Mouse (Mus musculus): Measurements from ENCODE around the gene Tctex1d1. TPM values are rescaled to one million over a fixed set of nuclear protein-coding genes. Genes with fewer than 3 reads are reported as not detected.

Tctex1d1 gene
- total and polyA plus RNA-seq, 3 experiments, result not detected

DNA sequence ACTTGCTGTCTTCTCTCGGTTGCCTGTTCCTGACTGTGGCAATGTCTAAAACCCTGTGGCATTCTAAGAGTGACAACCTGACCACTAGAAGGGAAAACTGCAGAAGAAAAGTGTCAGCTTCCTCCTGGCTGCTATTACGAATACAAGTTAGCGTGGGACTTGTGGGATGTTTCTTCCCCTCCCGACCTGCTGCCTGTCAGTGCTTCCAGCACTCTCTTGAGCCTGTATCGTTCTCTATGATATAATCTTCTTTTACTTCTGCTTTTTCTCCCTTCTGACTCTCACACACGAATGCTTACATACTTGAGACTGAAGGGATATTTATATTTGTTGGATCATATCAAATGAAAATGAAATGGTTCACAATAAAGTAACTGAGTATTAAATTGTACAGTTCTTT lies 34.1 kb upstream of the Tctex1d1 start:
- Histone ChIP-seq H3K9me3 (replicated peaks; ENCODE audit: insufficient read depth, low read length) (no peaks in the 10 kb centered on the region), H3K36me3 (ENCODE audit: control insufficient read depth in 1 of 2, insufficient read depth in 2 of 2, low read length in 2 of 2) (peaks cover 0 to 4% of the 10 kb centered on the region in 2 experiments; a peak in 2 of 4 replicates), H3K79me2 (ENCODE audit: control insufficient read depth, insufficient read depth, low read length, poor library complexity) (no peaks in the 10 kb centered on the region), H3K4me1 (ENCODE audit: control insufficient read depth in 1 of 2, insufficient read depth in 2 of 2, low read length in 2 of 2) (0 out of 4 replicates have a peak, but pooled peaks cover 0 to 3% of the 10 kb centered on the region in 2 experiments), H3K27me3 (ENCODE audit: control insufficient read depth in 1 of 2, insufficient read depth in 2 of 2, low read length in 2 of 2) (0 out of 4 replicates have a peak, but pooled peaks cover 0 to 2% of the 10 kb centered on the region in 2 experiments), H3K4me3 (ENCODE audit: control insufficient read depth in 1 of 2, insufficient read depth in 1 of 2, low read depth in 2 of 2, low read length in 2 of 2) (no peak overlapping the region), H3K27ac (ENCODE audit: control insufficient read depth, low read depth, low read length) (no peak overlapping the region), H3K9ac (ENCODE audit: control insufficient read depth, low read depth, low read length, poor library complexity, severe bottlenecking) (no peak overlapping the region)
- TF ChIP-seq TBP (IDR thresholded peaks at IDR 0.05; ENCODE audit: low read depth, low read length) (peak; percentile 52; the same call in 1 of the 2 replicates), EP300 (IDR thresholded peaks at IDR 0.05; ENCODE audit: low read depth in 1 of 2, low read length in 2 of 2) (peak in 1 of 2 experiments; percentile 56; a peak in 1 of 4 replicates), ZC3H11A (IDR thresholded peaks at IDR 0.05; ENCODE audit: low read depth, low read length) (no peak), TCF12 (IDR thresholded peaks at IDR 0.05; ENCODE audit: low read depth, low read length) (no peak), POLR2AphosphoS5 (IDR thresholded peaks at IDR 0.05; ENCODE audit: borderline replicate concordance, low read depth, low read length) (no peak), MAFK (IDR thresholded peaks at IDR 0.05; ENCODE audit: borderline replicate concordance, low read depth, low read length) (no peak), MAZ (IDR thresholded peaks at IDR 0.05; ENCODE audit: low read depth, low read length) (no peak), SIN3A (IDR thresholded peaks at IDR 0.05; ENCODE audit: low read length) (no peak), USF1 (IDR thresholded peaks at IDR 0.05; ENCODE audit: low read depth, low read length) (no peak), HCFC1 (IDR thresholded peaks at IDR 0.05; ENCODE audit: low read depth, low read length) (no peak), USF2 (IDR thresholded peaks at IDR 0.05; ENCODE audit: borderline replicate concordance in 1 of 2, insufficient read depth in 1 of 2, low read depth in 1 of 2, low read length in 2 of 2) (no peak), JUND (IDR thresholded peaks at IDR 0.05; ENCODE audit: low read depth, low read length) (no peak), MAX (IDR thresholded peaks at IDR 0.05; ENCODE audit: low read length) (no peak)
- DNase-seq (ENCODE audit: low read depth, low spot score), result peak; percentile 73

DNA sequence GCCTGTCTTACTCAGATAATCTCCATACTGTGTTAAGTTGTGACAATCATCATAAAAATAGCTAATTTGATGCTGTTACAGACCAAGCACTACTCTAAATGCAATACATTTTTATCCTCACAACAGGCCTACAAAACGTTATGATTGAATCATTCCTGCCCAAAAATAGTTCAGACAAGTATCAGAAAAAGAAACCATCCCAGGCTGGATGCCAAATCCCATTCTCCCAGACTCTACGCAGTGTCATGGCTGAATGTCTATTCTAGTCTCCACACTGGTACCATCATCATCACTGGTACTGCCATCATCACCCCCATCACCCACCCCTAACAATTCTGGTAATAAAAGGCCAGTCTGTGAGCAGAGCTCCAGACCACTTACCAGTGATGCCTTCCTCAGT lies 25.9 kb upstream of the Tctex1d1 start:
- H3K36me3 ChIP-seq (ENCODE audit: control insufficient read depth in 1 of 2, insufficient read depth in 2 of 2, low read length in 2 of 2), result no peaks in the 10 kb centered on the region
- H3K9ac ChIP-seq (ENCODE audit: control insufficient read depth, low read depth, low read length, poor library complexity, severe bottlenecking), result no peak overlapping the region
- no peak overlapping the region for H3K4me3 ChIP-seq (ENCODE audit: control insufficient read depth in 1 of 2, insufficient read depth in 1 of 2, low read depth in 2 of 2, low read length in 2 of 2)
- no peaks in the 10 kb centered on the region for H3K79me2 ChIP-seq (ENCODE audit: control insufficient read depth, insufficient read depth, low read length, poor library complexity)
- H3K27me3 ChIP-seq (ENCODE audit: control insufficient read depth in 1 of 2, insufficient read depth in 2 of 2, low read length in 2 of 2), result no peaks in the 10 kb centered on the region; a peak in 1 of 4 replicates
- DNase-seq (ENCODE audit: low read depth, low spot score), result no peak
- H3K4me1 ChIP-seq (ENCODE audit: control insufficient read depth in 1 of 2, insufficient read depth in 2 of 2, low read length in 2 of 2), result no peaks in the 10 kb centered on the region
- H3K9me3 ChIP-seq (replicated peaks; ENCODE audit: insufficient read depth, low read length), result no peaks in the 10 kb centered on the region
- no peak overlapping the region for H3K27ac ChIP-seq (ENCODE audit: control insufficient read depth, low read depth, low read length)
- TF ChIP-seq UBTF (IDR thresholded peaks at IDR 0.05; ENCODE audit: borderline replicate concordance, insufficient read depth, low read depth, low read length), result no peak
- TF ChIP-seq USF1 (IDR thresholded peaks at IDR 0.05; ENCODE audit: low read depth, low read length), result no peak
- TF ChIP-seq ZC3H11A (IDR thresholded peaks at IDR 0.05; ENCODE audit: low read depth, low read length), result no peak
- TF ChIP-seq ZMIZ1 (IDR thresholded peaks at IDR 0.05; ENCODE audit: low read depth, low read length), result no peak
- no peak for TF ChIP-seq NELFE (IDR thresholded peaks at IDR 0.05; ENCODE audit: low read depth, low read length)
- TF ChIP-seq MAFK (IDR thresholded peaks at IDR 0.05; ENCODE audit: borderline replicate concordance, low read depth, low read length), result no peak
- no peak for TF ChIP-seq USF2 (IDR thresholded peaks at IDR 0.05; ENCODE audit: borderline replicate concordance in 1 of 2, insufficient read depth in 1 of 2, low read depth in 1 of 2, low read length in 2 of 2)
- TF ChIP-seq HCFC1 (IDR thresholded peaks at IDR 0.05; ENCODE audit: low read depth, low read length), result no peak
- TF ChIP-seq ETS1 (IDR thresholded peaks at IDR 0.05; ENCODE audit: low read depth, low read length), result no peak
- TF ChIP-seq TAL1 (IDR thresholded peaks at IDR 0.05; ENCODE audit: low read length), result no peak
- TF ChIP-seq KAT2A (conservative IDR thresholded peaks at IDR 0.05; ENCODE audit: low read depth, low read length), result no peak
- TF ChIP-seq TCF12 (IDR thresholded peaks at IDR 0.05; ENCODE audit: low read depth, low read length), result no peak
- TF ChIP-seq MYB (IDR thresholded peaks at IDR 0.05; ENCODE audit: low read depth, low read length), result no peak
- no peak for TF ChIP-seq MEF2A (IDR thresholded peaks at IDR 0.05; ENCODE audit: extremely low read depth, insufficient replicate concordance, low read depth, low read length, poor library complexity, severe bottlenecking)
- TF ChIP-seq MXI1 (IDR thresholded peaks at IDR 0.05; ENCODE audit: low read depth, low read length), result no peak
- no peak for TF ChIP-seq EP300 (IDR thresholded peaks at IDR 0.05; ENCODE audit: low read depth in 1 of 2, low read length in 2 of 2)
- no peak for TF ChIP-seq SIN3A (IDR thresholded peaks at IDR 0.05; ENCODE audit: low read length)
